Mouse (Mus musculus): ENCODE data around the gene Rbm8a. TPM values are rescaled to one million over a fixed set of nuclear protein-coding genes. Genes with fewer than 3 reads are reported as not detected.

Gene Rbm8a
- polyA plus RNA-seq, 1 experiment from 2014 or later, result 50.9 TPM

- WGBS (ENCODE audit: insufficient replicate concordance), result 3% methylated on average over 11 of the region's 12 CpGs
- no peak for ATAC-seq (ENCODE audit: insufficient read depth)
- no peak overlapping the region for H3K27ac ChIP-seq (replicated peaks)
- peak overlapping the region; percentile 40 for H3K4me3 ChIP-seq (replicated peaks)
- H3K9me3 ChIP-seq (replicated peaks), result no peaks in the 10 kb centered on the region
- H3K36me3 ChIP-seq (replicated peaks), result no peaks in the 10 kb centered on the region
- peaks cover 72% of the 10 kb centered on the region for H3K27me3 ChIP-seq
- H3K4me2 ChIP-seq, result peak overlapping the region; percentile 64
- H3K9ac ChIP-seq, result no peak overlapping the region
- H3K4me1 ChIP-seq (replicated peaks), result peaks cover 58% of the 10 kb centered on the region
Observed at GRCm38 (mm10) chr3:96596855-96597254, 32.9 kb upstream of the Rbm8a start.

GRCm38 (mm10) chr3:96597435-96597891, 32.3 kb upstream of the Rbm8a start:
- Histone ChIP-seq H3K27ac (replicated peaks) (no peak overlapping the region), H3K4me1 (replicated peaks) (peaks cover 55% of the 10 kb centered on the region), H3K27me3 (peaks cover 78% of the 10 kb centered on the region)

DNA sequence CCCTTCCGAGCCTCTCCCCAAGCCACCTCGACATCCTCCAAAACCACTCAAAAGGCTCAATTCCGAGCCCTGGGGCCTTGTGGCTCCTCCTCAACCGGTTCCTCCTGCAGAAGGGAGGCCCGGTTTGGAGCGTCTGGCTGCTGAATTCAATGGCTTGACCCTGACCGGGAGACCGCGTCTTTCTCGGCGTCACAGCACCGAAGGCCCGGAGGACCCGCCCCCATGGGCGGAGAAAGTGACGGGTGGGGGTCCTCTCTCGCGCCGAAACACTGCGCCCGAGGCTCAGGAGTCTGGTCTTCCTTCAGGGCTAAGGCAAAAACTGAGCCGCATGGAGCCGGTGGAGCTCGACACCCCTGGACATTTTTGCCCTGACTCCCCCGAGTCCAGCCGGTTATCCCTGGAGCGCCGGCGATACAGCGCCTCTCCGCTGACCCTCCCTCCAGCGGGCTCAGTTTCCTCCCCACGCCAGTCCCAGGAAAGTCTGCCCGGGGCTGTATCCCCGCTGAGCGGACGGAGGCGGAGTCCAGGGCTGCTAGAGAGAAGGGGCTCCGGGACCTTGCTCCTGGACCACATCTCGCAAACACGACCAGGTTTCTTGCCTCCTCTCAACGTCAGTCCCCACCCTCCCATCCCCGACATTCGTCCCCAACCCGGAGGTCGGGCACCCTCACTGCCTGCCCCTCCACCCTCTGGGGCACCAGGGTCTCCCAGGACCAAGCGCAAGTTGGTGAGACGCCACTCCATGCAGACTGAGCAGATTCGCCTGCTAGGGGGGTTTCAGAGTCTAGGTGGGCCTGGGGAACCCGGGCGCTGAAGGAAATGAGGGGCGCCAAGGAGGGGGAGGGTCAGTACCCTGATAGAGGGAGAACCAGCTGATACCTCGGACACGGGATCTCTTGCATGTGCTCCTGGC, 31.3 kb upstream of the Rbm8a start:
- Histone ChIP-seq H3K4me1 (replicated peaks) (peaks cover 46% of the 10 kb centered on the region), H3K27ac (replicated peaks) (no peak overlapping the region), H3K36me3 (replicated peaks) (no peaks in the 10 kb centered on the region), H3K4me3 (replicated peaks) (peak overlapping the region; percentile 40), H3K4me2 (peak overlapping the region; percentile 64), H3K9ac (no peak overlapping the region), H3K27me3 (peaks cover 88% of the 10 kb centered on the region), H3K9me3 (replicated peaks) (no peaks in the 10 kb centered on the region)
- ATAC-seq (ENCODE audit: insufficient read depth), result no peak
- WGBS (ENCODE audit: insufficient replicate concordance), result 3% methylated on average over 54 of the region's 54 CpGs

More at GRCm38 (mm10) chr3:96597435-96597891, 32.3 kb upstream of the Rbm8a start:
- WGBS (ENCODE audit: insufficient replicate concordance), result under 1% methylated on average over 40 of the region's 40 CpGs
- Histone ChIP-seq H3K9ac (no peak overlapping the region), H3K36me3 (replicated peaks) (no peaks in the 10 kb centered on the region), H3K4me2 (peak overlapping the region; percentile 64), H3K4me3 (replicated peaks) (peak overlapping the region; percentile 40), H3K9me3 (replicated peaks) (no peaks in the 10 kb centered on the region)
- no peak for ATAC-seq (ENCODE audit: insufficient read depth)

DNA sequence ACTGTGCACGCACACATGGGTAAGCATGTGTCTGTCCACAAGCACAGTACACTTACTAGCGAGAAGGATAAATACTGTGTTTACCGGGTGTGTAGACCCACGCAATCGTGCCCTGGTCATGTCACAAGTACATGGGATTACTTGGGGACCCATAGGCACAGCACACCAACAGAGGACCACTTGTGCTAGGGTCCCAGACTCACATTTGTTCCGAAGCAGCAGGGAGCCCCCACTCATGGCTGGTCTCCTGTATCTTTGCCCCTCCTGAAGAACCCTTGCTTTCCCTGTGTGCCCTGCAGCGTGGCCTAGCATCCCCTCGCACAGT, 30.7 kb upstream of the Rbm8a start:
- Histone ChIP-seq H3K9ac (no peak overlapping the region), H3K27me3 (peaks cover 94% of the 10 kb centered on the region), H3K27ac (replicated peaks) (no peak overlapping the region), H3K4me3 (replicated peaks) (no peak overlapping the region), H3K4me2 (no peak overlapping the region), H3K9me3 (replicated peaks) (no peaks in the 10 kb centered on the region), H3K4me1 (replicated peaks) (peaks cover 46% of the 10 kb centered on the region), H3K36me3 (replicated peaks) (no peaks in the 10 kb centered on the region)
- WGBS (ENCODE audit: insufficient replicate concordance), result 45% methylated on average over 8 of the region's 8 CpGs
- ATAC-seq (ENCODE audit: insufficient read depth), result no peak

DNA sequence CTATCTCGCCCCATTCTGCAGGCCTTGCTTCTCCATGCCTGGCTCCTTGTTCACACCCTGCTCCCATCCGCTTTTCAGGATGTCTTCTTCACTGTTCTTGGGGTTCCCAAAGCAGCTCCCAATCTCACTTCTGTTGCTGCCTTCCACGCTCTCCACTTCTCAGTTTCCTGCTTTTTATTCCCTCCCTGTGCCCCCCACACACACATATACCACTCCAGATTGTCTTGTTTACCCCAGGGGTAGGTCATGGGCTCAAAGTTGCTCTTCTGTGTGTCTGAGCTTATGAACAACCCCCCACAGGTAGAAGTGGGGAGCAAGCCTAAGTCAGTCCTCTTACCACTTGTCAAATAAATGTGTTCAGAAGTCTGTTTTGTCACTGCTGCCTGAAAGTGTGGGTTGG, 30.3 kb upstream of the Rbm8a start:
- WGBS (ENCODE audit: insufficient replicate concordance), result 65% methylated on average over 3 of the region's 3 CpGs

GRCm38 (mm10) chr3:96600639-96601250, 29.0 kb upstream of the Rbm8a start, which contains the start of gene Lix1l:
TSS of gene Lix1l (plus strand) at chr3:96601149.
- Histone ChIP-seq H3K4me1 (replicated peaks) (peaks cover 43% of the 10 kb centered on the region), H3K4me3 (replicated peaks) (peak within 1 kb of the TSS; percentile 64), H3K9me3 (replicated peaks) (no peaks in the 10 kb centered on the region), H3K36me3 (replicated peaks) (no peaks in the 10 kb centered on the region), H3K9ac (peak within 1 kb of the TSS; percentile 52; the same call in 1 of the 2 replicates), H3K27ac (replicated peaks) (peak within 1 kb of the TSS; percentile 51; the same call in 1 of the 2 replicates), H3K4me2 (peak within 1 kb of the TSS; percentile 85), H3K27me3 (peaks cover 85% of the 10 kb centered on the region)
- WGBS (ENCODE audit: insufficient replicate concordance), result 2% methylated on average over 27 of the region's 27 CpGs
- peak; percentile 87 for ATAC-seq (ENCODE audit: insufficient read depth)

More for the DNA sequence above, 30.3 kb upstream of the Rbm8a start:
- H3K4me3 ChIP-seq (replicated peaks), result no peak overlapping the region
- no peak overlapping the region for H3K9ac ChIP-seq
- H3K9me3 ChIP-seq (replicated peaks), result no peaks in the 10 kb centered on the region
- H3K27ac ChIP-seq (replicated peaks), result no peak overlapping the region
- peaks cover 43% of the 10 kb centered on the region for H3K4me1 ChIP-seq (replicated peaks)
- ATAC-seq (ENCODE audit: insufficient read depth), result no peak
- H3K27me3 ChIP-seq, result peaks cover 95% of the 10 kb centered on the region
- no peak overlapping the region for H3K4me2 ChIP-seq
- H3K36me3 ChIP-seq (replicated peaks), result no peaks in the 10 kb centered on the region

GRCm38 (mm10) chr3:96601251-96601787, 28.4 kb upstream of the Rbm8a start:
- peaks cover 79% of the 10 kb centered on the region for H3K27me3 ChIP-seq
- no peaks in the 10 kb centered on the region for H3K36me3 ChIP-seq (replicated peaks)
- H3K9me3 ChIP-seq (replicated peaks), result no peaks in the 10 kb centered on the region
- H3K27ac ChIP-seq (replicated peaks), result peak overlapping the region; percentile 51; the same call in 1 of the 2 replicates
- peak overlapping the region; percentile 52; the same call in 1 of the 2 replicates for H3K9ac ChIP-seq
- WGBS (ENCODE audit: insufficient replicate concordance), result 1% methylated on average over 38 of the region's 40 CpGs
- H3K4me2 ChIP-seq, result peak overlapping the region; percentile 85
- peaks cover 41% of the 10 kb centered on the region for H3K4me1 ChIP-seq (replicated peaks)
- peak overlapping the region; percentile 64 for H3K4me3 ChIP-seq (replicated peaks)
- ATAC-seq (ENCODE audit: insufficient read depth), result peak; percentile 55

GRCm38 (mm10) chr3:96601941-96602703, 27.6 kb upstream of the Rbm8a start:
- Histone ChIP-seq H3K4me2 (peak overlapping the region; percentile 85), H3K9ac (no peak overlapping the region), H3K4me1 (replicated peaks) (peaks cover 33% of the 10 kb centered on the region), H3K36me3 (replicated peaks) (no peaks in the 10 kb centered on the region), H3K9me3 (replicated peaks) (no peaks in the 10 kb centered on the region), H3K27me3 (peaks cover 71% of the 10 kb centered on the region), H3K27ac (replicated peaks) (no peak overlapping the region), H3K4me3 (replicated peaks) (peak overlapping the region; percentile 64)
- no peak for ATAC-seq (ENCODE audit: insufficient read depth)
- WGBS (ENCODE audit: insufficient replicate concordance), result 42% methylated on average over 10 of the region's 10 CpGs

DNA sequence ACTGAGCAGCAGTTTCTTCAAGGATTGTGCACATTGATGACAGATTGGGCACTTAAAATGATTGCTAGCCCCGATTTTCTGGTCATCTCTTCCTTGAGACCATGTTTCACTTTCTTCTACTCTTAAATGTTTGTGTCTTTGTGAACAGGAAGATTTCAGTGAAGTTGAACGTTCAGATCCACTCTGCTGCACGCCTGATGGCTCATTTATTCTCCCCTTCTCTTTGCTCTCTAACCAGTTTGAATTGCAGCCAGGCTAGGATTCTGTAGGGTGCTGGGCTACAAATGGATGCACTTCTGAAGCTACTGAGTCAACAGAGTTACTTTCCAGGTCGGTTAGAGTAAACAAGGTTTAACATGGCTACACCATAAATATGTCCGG, 27.0 kb upstream of the Rbm8a start:
- no peaks in the 10 kb centered on the region for H3K36me3 ChIP-seq (replicated peaks)
- H3K9ac ChIP-seq, result no peak overlapping the region
- no peak overlapping the region for H3K4me3 ChIP-seq (replicated peaks)
- peaks cover 65% of the 10 kb centered on the region for H3K27me3 ChIP-seq
- no peaks in the 10 kb centered on the region for H3K9me3 ChIP-seq (replicated peaks)
- H3K4me1 ChIP-seq (replicated peaks), result peaks cover 27% of the 10 kb centered on the region
- WGBS (ENCODE audit: insufficient replicate concordance), result 44% methylated on average over 5 of the region's 5 CpGs
- peak overlapping the region; percentile 85 for H3K4me2 ChIP-seq
- ATAC-seq (ENCODE audit: insufficient read depth), result no peak
- no peak overlapping the region for H3K27ac ChIP-seq (replicated peaks)

GRCm38 (mm10) chr3:96603311-96603710, 26.4 kb upstream of the Rbm8a start:
- no peak overlapping the region for H3K4me3 ChIP-seq (replicated peaks)
- H3K4me1 ChIP-seq (replicated peaks), result peaks cover 21% of the 10 kb centered on the region
- WGBS (ENCODE audit: insufficient replicate concordance), result 62% methylated on average over 5 of the region's 5 CpGs
- H3K9me3 ChIP-seq (replicated peaks), result no peaks in the 10 kb centered on the region
- H3K4me2 ChIP-seq, result no peak overlapping the region
- H3K27me3 ChIP-seq, result peaks cover 59% of the 10 kb centered on the region
- no peaks in the 10 kb centered on the region for H3K36me3 ChIP-seq (replicated peaks)
- no peak overlapping the region for H3K9ac ChIP-seq
- no peak for ATAC-seq (ENCODE audit: insufficient read depth)
- H3K27ac ChIP-seq (replicated peaks), result no peak overlapping the region

Data from liver, embryonic 15.5 days (tissue).